In genomic region chr12:76668654-76669419, GRCm38 (mm10) we compare ENCODE assay signal across 33 mouse cellular contexts. TPM values are rescaled to one million over a fixed set of nuclear protein-coding genes. Genes with fewer than 3 reads are reported as not detected.
DNase-seq lines count a peak whose midpoint lies in the region; ATAC-seq and TF ChIP-seq lines count a peak whose summit lies in the region.
"Had no signal": no experiment of that assay in that cellular context is flagged by ENCODE, and none has a peak within 500 bp of the region (broad histone marks: within the 10 kb centered on the region; RNA-seq: fewer than 3 reads in every experiment).

No protein-coding gene starts in this region.

- H3K4me3 ChIP-seq in forebrain, embryonic 10.5 days = no peak overlapping the region
- H3K4me3 ChIP-seq in forebrain, embryonic 14.5 days (ENCODE audit: low read depth, low read length) = no peak overlapping the region
- H3K4me3 ChIP-seq in layer of hippocampus, adult 2 months = no peak overlapping the region
- no peak overlapping the region for H3K4me3 ChIP-seq in MEL (ENCODE audit: control insufficient read depth in 1 of 2, insufficient read depth in 1 of 2, low read depth in 2 of 2, low read length in 2 of 2)
- H3K4me3 ChIP-seq in liver, embryonic 14.5 days (ENCODE audit: insufficient read depth in 1 of 2, low read depth in 2 of 2, low read length in 2 of 2) = no peak overlapping the region
- H3K4me3 ChIP-seq: embryonic facial prominence, embryonic 12.5 days; forebrain, embryonic 12.5 days; heart, adult 2 months; heart, embryonic 15.5 days; hindbrain, embryonic 12.5 days; intestine, embryonic 15.5 days; limb, embryonic 10.5 days; limb, embryonic 15.5 days; lung, embryonic 15.5 days; myocyte; neural tube, embryonic 12.5 days had no signal

- no peak for ATAC-seq in forebrain, embryonic 14.5 days
- ATAC-seq in liver, embryonic 14.5 days (ENCODE audit: insufficient read depth) = no peak
- ATAC-seq: hindbrain, postnatal 0 days; intestine, embryonic 15.5 days had no signal

- TF ChIP-seq CTCF in layer of hippocampus, adult 2 months (conservative IDR thresholded peaks at IDR 0.05) = no peak
- TF ChIP-seq CTCF in MEL (IDR thresholded peaks at IDR 0.05 in 2 of 3, conservative IDR thresholded peaks at IDR 0.05 in 1 of 3; ENCODE audit: control insufficient read depth in 1 of 3, insufficient read depth in 1 of 3, low read depth in 2 of 3, low read length in 3 of 3, poor library complexity in 1 of 3, severe bottlenecking in 1 of 3) = no peak
- TF ChIP-seq CTCF in liver, embryonic 14.5 days (IDR thresholded peaks at IDR 0.05; ENCODE audit: low read depth) = no peak

- no peak overlapping the region for H3K4me2 ChIP-seq in forebrain, embryonic 14.5 days (ENCODE audit: low read length)
- peak overlapping the region; percentile 80; the same call in 1 of the 2 replicates for H3K4me2 ChIP-seq in liver, embryonic 14.5 days (ENCODE audit: low read depth)
- H3K4me2 ChIP-seq: embryonic facial prominence, embryonic 12.5 days; forebrain, embryonic 12.5 days; heart, embryonic 15.5 days; hindbrain, embryonic 12.5 days; intestine, embryonic 15.5 days; limb, embryonic 15.5 days; lung, embryonic 15.5 days; midbrain, embryonic 11.5 days; neural tube, embryonic 12.5 days had no signal

- 85% methylated on average over 7 of the region's 7 CpGs for WGBS in forebrain, embryonic 10.5 days
- 94% methylated on average over 7 of the region's 7 CpGs for WGBS in forebrain, embryonic 14.5 days
- 81% methylated on average over 7 of the region's 7 CpGs for WGBS in liver, embryonic 14.5 days (ENCODE audit: insufficient replicate concordance)

- H3K27ac ChIP-seq in forebrain, embryonic 10.5 days = peak overlapping the region; percentile 56; the same call in 1 of the 2 replicates
- no peak overlapping the region for H3K27ac ChIP-seq in forebrain, embryonic 14.5 days (ENCODE audit: low read depth, low read length)
- peak overlapping the region; percentile 59; the same call in 1 of the 2 replicates for H3K27ac ChIP-seq in layer of hippocampus, adult 2 months
- H3K27ac ChIP-seq in MEL (ENCODE audit: control insufficient read depth, low read depth, low read length) = peak overlapping the region; percentile 95
- peak overlapping the region; percentile 86 for H3K27ac ChIP-seq in liver, embryonic 14.5 days
- H3K27ac ChIP-seq: embryonic facial prominence, embryonic 12.5 days; forebrain, embryonic 12.5 days; heart, adult 2 months; heart, embryonic 15.5 days; hindbrain, embryonic 12.5 days; hindbrain, postnatal 0 days; intestine, embryonic 15.5 days; limb, embryonic 10.5 days; limb, embryonic 15.5 days; lung, embryonic 15.5 days; neural tube, embryonic 12.5 days; stomach, postnatal 0 days had no signal

- peak; percentile 36 to 46; a peak in 2 of 4 replicates for TF ChIP-seq EP300 in MEL (IDR thresholded peaks at IDR 0.05; ENCODE audit: low read depth in 1 of 2, low read length in 2 of 2)
- TF ChIP-seq EP300 in liver, embryonic 14.5 days (IDR thresholded peaks at IDR 0.05; ENCODE audit: low read depth) = no peak

- no peaks in the 10 kb centered on the region for H3K27me3 ChIP-seq in forebrain, embryonic 10.5 days (ENCODE audit: poor library complexity, severe bottlenecking)
- H3K27me3 ChIP-seq in forebrain, embryonic 14.5 days (replicated peaks; ENCODE audit: control insufficient read depth, insufficient read depth, low read length) = no peaks in the 10 kb centered on the region
- H3K27me3 ChIP-seq in MEL (ENCODE audit: control insufficient read depth in 1 of 2, insufficient read depth in 2 of 2, low read length in 2 of 2) = no peaks in the 10 kb centered on the region
- no peaks in the 10 kb centered on the region for H3K27me3 ChIP-seq in liver, embryonic 14.5 days (ENCODE audit: control insufficient read depth, insufficient read depth, low read length)
- H3K27me3 ChIP-seq: forebrain, embryonic 12.5 days; heart, embryonic 15.5 days; hindbrain, embryonic 12.5 days; intestine, embryonic 15.5 days; limb, embryonic 15.5 days; lung, embryonic 15.5 days; neural tube, embryonic 12.5 days had no signal

- peaks cover 35% of the 10 kb centered on the region for H3K4me1 ChIP-seq in forebrain, embryonic 10.5 days
- H3K4me1 ChIP-seq in forebrain, embryonic 14.5 days (ENCODE audit: control insufficient read depth, insufficient read depth, low read length) = no peaks in the 10 kb centered on the region
- H3K4me1 ChIP-seq in MEL (ENCODE audit: control insufficient read depth in 1 of 2, insufficient read depth in 2 of 2, low read length in 2 of 2) = peaks cover 32 to 44% of the 10 kb centered on the region in 2 experiments
- peaks cover 69 to 74% of the 10 kb centered on the region in 2 experiments for H3K4me1 ChIP-seq in liver, embryonic 14.5 days (replicated peaks; ENCODE audit: control insufficient read depth in 2 of 2, insufficient read depth in 2 of 2, low read length in 1 of 2)
- H3K4me1 ChIP-seq: intestine, embryonic 15.5 days; neural tube, embryonic 12.5 days had no signal

- H3K9me3 ChIP-seq in forebrain, embryonic 10.5 days = no peaks in the 10 kb centered on the region
- H3K9me3 ChIP-seq in forebrain, embryonic 14.5 days (replicated peaks; ENCODE audit: control insufficient read depth, low read length) = no peaks in the 10 kb centered on the region
- H3K9me3 ChIP-seq in MEL (replicated peaks; ENCODE audit: insufficient read depth, low read length) = no peaks in the 10 kb centered on the region
- no peaks in the 10 kb centered on the region for H3K9me3 ChIP-seq in liver, embryonic 14.5 days (ENCODE audit: control insufficient read depth, low read length)
- H3K9me3 ChIP-seq: embryonic facial prominence, embryonic 12.5 days; forebrain, embryonic 12.5 days; heart, embryonic 15.5 days; hindbrain, embryonic 12.5 days; intestine, embryonic 15.5 days; limb, embryonic 10.5 days; limb, embryonic 15.5 days; lung, embryonic 15.5 days; neural tube, embryonic 12.5 days had no signal

- TF ChIP-seq POLR2A in MEL (IDR thresholded peaks at IDR 0.05; ENCODE audit: control insufficient read depth in 1 of 2, insufficient read depth in 1 of 2, low read depth in 1 of 2, low read length in 2 of 2, poor library complexity in 1 of 2) = no peak

- H3K79me2 ChIP-seq in MEL (ENCODE audit: control insufficient read depth, insufficient read depth, low read length, poor library complexity) = no peaks in the 10 kb centered on the region; the same call in 1 of the 2 replicates

- intact Hi-C loops in left cerebral cortex, postnatal 4 days (cut with DNase I) = no loop called here

- no peaks in the 10 kb centered on the region for H3K36me3 ChIP-seq in forebrain, embryonic 10.5 days (replicated peaks)
- H3K36me3 ChIP-seq in forebrain, embryonic 14.5 days (ENCODE audit: control insufficient read depth, insufficient read depth, low read length) = no peaks in the 10 kb centered on the region
- H3K36me3 ChIP-seq in MEL (ENCODE audit: control insufficient read depth in 1 of 2, insufficient read depth in 2 of 2, low read length in 2 of 2) = peaks cover 0 to 44% of the 10 kb centered on the region in 2 experiments; a peak in 2 of 4 replicates
- peaks cover 23% of the 10 kb centered on the region for H3K36me3 ChIP-seq in liver, embryonic 14.5 days (replicated peaks; ENCODE audit: control insufficient read depth, insufficient read depth, low read depth)
- H3K36me3 ChIP-seq: embryonic facial prominence, embryonic 12.5 days; forebrain, embryonic 12.5 days; heart, embryonic 15.5 days; hindbrain, embryonic 12.5 days; intestine, embryonic 15.5 days; limb, embryonic 10.5 days; limb, embryonic 15.5 days; lung, embryonic 15.5 days; neural tube, embryonic 12.5 days had no signal

- no peak for TF ChIP-seq RAD21 in MEL (IDR thresholded peaks at IDR 0.05; ENCODE audit: low read depth, low read length)

- no peak for DNase-seq in forebrain, embryonic 10.5 days (ENCODE audit: extremely low spot score, low spot score)
- DNase-seq in forebrain, embryonic 14.5 days (ENCODE audit: low spot score) = no peak
- DNase-seq in layer of hippocampus, adult 2 months (ENCODE audit: low spot score in 2 of 2) = no peak
- DNase-seq in layer of hippocampus, adult 11-12 months (ENCODE audit: low spot score) = no peak
- DNase-seq in MEL (ENCODE audit: low read depth, low spot score) = peak; percentile 54
- DNase-seq in liver, embryonic 14.5 days (ENCODE audit: low read depth in 3 of 3, low spot score in 3 of 3) = no peak
- no peak for DNase-seq in spleen, adult 18-20 months
- no peak for DNase-seq in left cerebral cortex, postnatal 4 days
- DNase-seq: adrenal gland, adult 8-10 months; cerebellum, adult 9-10 months; embryo, embryonic 11 days; gastrocnemius, postnatal 36 days; heart, adult 2 months; kidney, adult 2 months; kidney, postnatal 36 days; layer of hippocampus, postnatal 36 days; lung, postnatal 36 days; right cerebral cortex, postnatal 14 days; thymus, adult 18-20 months; thymus, postnatal 25 days had no signal

- no peak overlapping the region for H3K9ac ChIP-seq in forebrain, embryonic 14.5 days (ENCODE audit: low read length)
- peak overlapping the region; percentile 69; the same call in 1 of the 2 replicates for H3K9ac ChIP-seq in MEL (ENCODE audit: control insufficient read depth, low read depth, low read length, poor library complexity, severe bottlenecking)
- H3K9ac ChIP-seq in liver, embryonic 14.5 days (replicated peaks) = peak overlapping the region; percentile 74
- H3K9ac ChIP-seq: embryonic facial prominence, embryonic 12.5 days; forebrain, embryonic 12.5 days; heart, embryonic 15.5 days; hindbrain, embryonic 12.5 days; intestine, embryonic 15.5 days; limb, embryonic 15.5 days; lung, embryonic 15.5 days; neural tube, embryonic 12.5 days had no signal

TF ChIP-seq in MEL, 35 proteins besides CTCF, POLR2A, EP300 and RAD21 (continues in another document):
- TF ChIP-seq ZKSCAN1 (IDR thresholded peaks at IDR 0.05; ENCODE audit: low read depth, low read length) (no peak), USF2 (IDR thresholded peaks at IDR 0.05; ENCODE audit: borderline replicate concordance in 1 of 2, insufficient read depth in 1 of 2, low read depth in 1 of 2, low read length in 2 of 2) (no peak), GATA1 (IDR thresholded peaks at IDR 0.05; ENCODE audit: low read depth, low read length) (no peak), RCOR1 (IDR thresholded peaks at IDR 0.05; ENCODE audit: low read depth, low read length) (0 out of 2 replicates have a peak, but pooled peaks have one; percentile 13), USF1 (IDR thresholded peaks at IDR 0.05; ENCODE audit: low read depth, low read length) (no peak), ELF1 (IDR thresholded peaks at IDR 0.05; ENCODE audit: low read depth, low read length) (no peak)

RNA-seq across cellular contexts. Expression of gene Sptb, which starts 41.5 kb away (rescaled TPM):
- 3.5 and 5.4 TPM in 2 replicates for polyA plus RNA-seq in forebrain, embryonic 10.5 days (2016; fragmentation: Nextera tagmentation; extraction: Ambion mirVana)
- polyA plus RNA-seq in forebrain, embryonic 14.5 days (2014; fragmentation: Nextera tagmentation; extraction: Ambion mirVana) = 0.90 and 2.0 TPM in 2 replicates
- 100 to 1,000 TPM; 134 TPM for total RNA-seq in layer of hippocampus, adult 2 months (2021)
- 34.4 and 35.4 TPM in 2 replicates for total RNA-seq in MEL (2012; rRNA removed)
- 10 to 100 TPM; 17.9 to 85.1 TPM for polyA plus RNA-seq in MEL (2012; ENCODE audit: insufficient read depth in 1 of 2, insufficient read length in 2 of 2, low read depth in 1 of 2, low replicate concordance in 2 of 2, missing spikeins in 1 of 2)
- polyA plus RNA-seq in liver, embryonic 14.5 days (2012; rRNA removed) = 35.4 and 39.7 TPM in 2 replicates
- 59.4 and 70.4 TPM in 2 replicates for polyA plus RNA-seq in liver, embryonic 14.5 days (2014; fragmentation: Nextera tagmentation; extraction: Ambion mirVana)
- total RNA-seq in left cerebral cortex, postnatal 4 days (2021) = 10 to 100 TPM; 35.4 to 39.8 TPM
